Mouse (Mus musculus) MEL (cell line): Measurements from ENCODE around the gene Rprd1b. TPM values are rescaled to one million over a fixed set of nuclear protein-coding genes. Genes with fewer than 3 reads are reported as not detected.

ENCODE experiments used
- DNase-seq: peaks from one replicate; pipeline ENCODE4 v3.0.0; 2011; ENCODE audit warnings: low read depth, low spot score
- H3K27ac ChIP-seq: 2 replicates; pipeline ENCODE4 v1.5.1; 2012; ENCODE audit warnings: low read depth, mild to moderate bottlenecking, control low read depth, low read length, moderate library complexity; ENCODE audit not compliant: control insufficient read depth
- H3K27me3 ChIP-seq, 2 experiments: fragments of 150-350 bp in 1 of 2; sonication (generic) in 1 of 2; 2 replicates each; pipeline ENCODE4 v1.6.1; 2012; ENCODE audit warnings: low read length in 2 of 2, mild to moderate bottlenecking in 2 of 2, improper control_type of control experiment in 1 of 2, moderate library complexity in 1 of 2; ENCODE audit not compliant: insufficient read depth in 2 of 2, control insufficient read depth in 1 of 2
- H3K36me3 ChIP-seq, 2 experiments: 2 replicates each; pipeline ENCODE4 v1.6.1; 2012 to 2014; ENCODE audit warnings: low read length in 2 of 2, improper control_type of control experiment in 1 of 2, inconsistent platforms in 1 of 2, mild to moderate bottlenecking in 1 of 2; ENCODE audit not compliant: insufficient read depth in 2 of 2, control insufficient read depth in 1 of 2
- H3K4me1 ChIP-seq, 2 experiments: fragments of 150-350 bp in 1 of 2; sonication (generic) in 1 of 2; 2 replicates each; pipeline ENCODE4 v1.6.1; 2012; ENCODE audit warnings: low read length in 2 of 2, improper control_type of control experiment in 1 of 2, mild to moderate bottlenecking in 1 of 2; ENCODE audit not compliant: insufficient read depth in 2 of 2, control insufficient read depth in 1 of 2
- H3K4me3 ChIP-seq, 2 experiments: fragments of 150-350 bp in 1 of 2; sonication (generic) in 1 of 2; 2 replicates each; pipeline ENCODE4 v1.5.1; 2012; ENCODE audit warnings: low read depth in 2 of 2, low read length in 2 of 2, mild to moderate bottlenecking in 2 of 2, moderate library complexity in 2 of 2, control low read depth in 1 of 2, improper control_type of control experiment in 1 of 2; ENCODE audit not compliant: control insufficient read depth in 1 of 2, insufficient read depth in 1 of 2
- H3K79me2 ChIP-seq: 2 replicates; pipeline ENCODE4 v1.6.1; 2012; ENCODE audit warnings: mild to moderate bottlenecking, low read length, moderate library complexity; ENCODE audit not compliant: control insufficient read depth, poor library complexity, insufficient read depth
- H3K9ac ChIP-seq: 2 replicates; pipeline ENCODE4 v1.6.1; 2012; ENCODE audit warnings: low read depth, mild to moderate bottlenecking, control low read depth, low read length, moderate library complexity; ENCODE audit not compliant: control insufficient read depth, poor library complexity, severe bottlenecking
- H3K9me3 ChIP-seq: fragments of 150-350 bp; sonication (generic); replicated peaks from 2 replicates; pipeline ENCODE4 v1.6.1; 2012; ENCODE audit warnings: mild to moderate bottlenecking, low read length, improper control_type of control experiment, moderate library complexity; ENCODE audit not compliant: insufficient read depth
- BHLHE40 ChIP-seq: IDR thresholded peaks from 2 replicates; pipeline ENCODE4 v1.6.1; 2012; ENCODE audit warnings: low read depth, mild to moderate bottlenecking, inconsistent platforms, low read length, improper control_type of control experiment, borderline replicate concordance
- CHD1 ChIP-seq: IDR thresholded peaks from 2 replicates; pipeline ENCODE4 v1.6.1; 2012; ENCODE audit warnings: low read depth, mild to moderate bottlenecking, inconsistent platforms, low read length, improper control_type of control experiment
- CHD2 ChIP-seq: IDR thresholded peaks from 2 replicates; pipeline ENCODE4 v1.6.1; 2011; ENCODE audit warnings: low read length, improper control_type of control experiment
- EP300 ChIP-seq, 2 experiments: IDR thresholded peaks; 2 replicates each; pipeline ENCODE4 v1.6.1; 2011; ENCODE audit warnings: improper control_type of control experiment in 2 of 2, low read length in 2 of 2, low read depth in 1 of 2, mild to moderate bottlenecking in 1 of 2
- ETS1 ChIP-seq: IDR thresholded peaks from 2 replicates; pipeline ENCODE4 v1.6.1; 2012; ENCODE audit warnings: low read depth, mild to moderate bottlenecking, inconsistent platforms, low read length, improper control_type of control experiment, moderate library complexity
- GABPA ChIP-seq: IDR thresholded peaks from 2 replicates; pipeline ENCODE4 v1.6.1; 2012; ENCODE audit warnings: low read depth, mild to moderate bottlenecking, inconsistent platforms, low read length, improper control_type of control experiment, moderate library complexity
- GATA1 ChIP-seq: IDR thresholded peaks from 2 replicates; pipeline ENCODE4 v1.6.1; 2011; ENCODE audit warnings: low read depth, low read length, improper control_type of control experiment
- JUND ChIP-seq: IDR thresholded peaks from 2 replicates; pipeline ENCODE4 v1.6.1; 2011; ENCODE audit warnings: low read depth, mild to moderate bottlenecking, improper control_type of control experiment, low read length
- KAT2A ChIP-seq: conservative IDR thresholded peaks from 2 replicates; pipeline ENCODE4 v1.6.1; 2012; ENCODE audit warnings: low read depth, low read length, improper control_type of control experiment, inconsistent platforms
- MAFK ChIP-seq: IDR thresholded peaks from 2 replicates; pipeline ENCODE4 v1.6.1; 2011; ENCODE audit warnings: low read depth, mild to moderate bottlenecking, low read length, improper control_type of control experiment, borderline replicate concordance
- MYC ChIP-seq: IDR thresholded peaks from 2 replicates; pipeline ENCODE4 v1.6.1; 2011; ENCODE audit warnings: low read depth, mild to moderate bottlenecking, low read length, improper control_type of control experiment, moderate library complexity
- POLR2A ChIP-seq, 2 experiments: IDR thresholded peaks; 2 replicates each; pipeline ENCODE4 v1.6.1; 2011 to 2012; ENCODE audit warnings: low read length in 2 of 2, mild to moderate bottlenecking in 2 of 2, control low read depth in 1 of 2, improper control_type of control experiment in 1 of 2, low read depth in 1 of 2, moderate library complexity in 1 of 2; ENCODE audit not compliant: control insufficient read depth in 1 of 2, insufficient read depth in 1 of 2, poor library complexity in 1 of 2
- POLR2AphosphoS2 ChIP-seq: IDR thresholded peaks from 2 replicates; pipeline ENCODE4 v1.6.1; 2011; ENCODE audit warnings: low read length, improper control_type of control experiment
- RAD21 ChIP-seq: IDR thresholded peaks from 2 replicates; pipeline ENCODE4 v1.6.1; 2011; ENCODE audit warnings: mild to moderate bottlenecking, low read depth, low read length, improper control_type of control experiment
- SIN3A ChIP-seq: IDR thresholded peaks from 2 replicates; pipeline ENCODE4 v1.6.1; 2012; ENCODE audit warnings: low read length, improper control_type of control experiment, inconsistent platforms
- TAL1 ChIP-seq: IDR thresholded peaks from 2 replicates; pipeline ENCODE4 v1.6.1; 2012; ENCODE audit warnings: mild to moderate bottlenecking, inconsistent platforms, low read length, moderate library complexity, mixed read lengths
- TCF12 ChIP-seq: IDR thresholded peaks from 2 replicates; pipeline ENCODE4 v1.6.1; 2014; ENCODE audit warnings: low read depth, mild to moderate bottlenecking, inconsistent platforms, low read length, improper control_type of control experiment, moderate library complexity
- USF2 ChIP-seq, 2 experiments: IDR thresholded peaks; 2 replicates each; pipeline ENCODE4 v1.6.1; 2011 to 2012; ENCODE audit warnings: improper control_type of control experiment in 2 of 2, low read length in 2 of 2, borderline replicate concordance in 1 of 2, inconsistent platforms in 1 of 2, low read depth in 1 of 2, mild to moderate bottlenecking in 1 of 2; ENCODE audit not compliant: insufficient read depth in 1 of 2
- polyA plus RNA-seq, 2 experiments: library from polyadenylated mRNA; stranded (reverse) in 1 of 2; unstranded in 1 of 2; fragments of >175 nt in 1 of 2; fragments of >200 nt in 1 of 2; gene quantifications; 2 replicates each; pipeline versions ENCODE4 v1.2.1 to v1.2.4; 2012; ENCODE audit warnings: low replicate concordance in 2 of 2, low read depth in 1 of 2; ENCODE audit not compliant: insufficient read length in 2 of 2, insufficient read depth in 1 of 2, missing spikeins in 1 of 2
- total RNA-seq: library from RNA; depleted of rRNA; stranded (reverse); fragments of 300-350 nt; gene quantifications from 2 replicates; pipeline ENCODE4 v1.2.3, GENCODE M21; 2012

The Rprd1b gene
- total and polyA plus RNA-seq, 3 experiments, result 14.2 to 35.1 TPM; not detected in 1

GRCm38 (mm10) chr2:158143816-158144215, 115.5 kb downstream of the Rprd1b start:
- TF ChIP-seq JUND (no peak), CHD2 (no peak), MYC (no peak), RAD21 (no peak), POLR2AphosphoS2 (no peak), EP300 (IDR thresholded peaks at IDR 0.05; ENCODE audit: low read depth in 1 of 2, low read length in 2 of 2) (no peak), MAFK (no peak), GABPA (no peak), USF2 (IDR thresholded peaks at IDR 0.05; ENCODE audit: borderline replicate concordance in 1 of 2, insufficient read depth in 1 of 2, low read depth in 1 of 2, low read length in 2 of 2) (no peak)
- Histone ChIP-seq H3K9ac (no peak overlapping the region), H3K9me3 (no peaks in the 10 kb centered on the region), H3K27me3 (no peaks in the 10 kb centered on the region), H3K79me2 (no peaks in the 10 kb centered on the region), H3K4me3 (no peak overlapping the region), H3K27ac (no peak overlapping the region), H3K36me3 (peaks cover 0 to 18% of the 10 kb centered on the region in 2 experiments; a peak in 2 of 4 replicates), H3K4me1 (peaks cover 19 to 44% of the 10 kb centered on the region in 2 experiments)
- DNase-seq, result no peak

GRCm38 (mm10) chr2:158144263-158144662, 116.0 kb downstream of the Rprd1b start:
- H3K4me3 ChIP-seq, result no peak overlapping the region

GRCm38 (mm10) chr2:158144750-158145527, 116.6 kb downstream of the Rprd1b start:
- H3K4me1 ChIP-seq, result peaks cover 19 to 44% of the 10 kb centered on the region in 2 experiments
- no peaks in the 10 kb centered on the region for H3K79me2 ChIP-seq
- no peak overlapping the region for H3K9ac ChIP-seq
- no peak for TF ChIP-seq BHLHE40
- TF ChIP-seq GATA1, result no peak
- TF ChIP-seq JUND, result no peak
- TF ChIP-seq POLR2A (IDR thresholded peaks at IDR 0.05; ENCODE audit: control insufficient read depth in 1 of 2, insufficient read depth in 1 of 2, low read depth in 1 of 2, low read length in 2 of 2, poor library complexity in 1 of 2), result no peak
- no peak for TF ChIP-seq TCF12
- no peak for TF ChIP-seq CHD1
- no peak for TF ChIP-seq GABPA
- TF ChIP-seq MYC, result no peak
- no peak for TF ChIP-seq TAL1
- no peak for TF ChIP-seq SIN3A
- no peak for TF ChIP-seq USF2 (IDR thresholded peaks at IDR 0.05; ENCODE audit: borderline replicate concordance in 1 of 2, insufficient read depth in 1 of 2, low read depth in 1 of 2, low read length in 2 of 2)
- TF ChIP-seq KAT2A, result no peak
- no peaks in the 10 kb centered on the region for H3K9me3 ChIP-seq
- H3K4me3 ChIP-seq, result no peak overlapping the region
- peaks cover 0 to 18% of the 10 kb centered on the region in 2 experiments; a peak in 2 of 4 replicates for H3K36me3 ChIP-seq
- no peak overlapping the region for H3K27ac ChIP-seq
- no peaks in the 10 kb centered on the region for H3K27me3 ChIP-seq
- DNase-seq, result no peak

More at GRCm38 (mm10) chr2:158144263-158144662, 116.0 kb downstream of the Rprd1b start:
- peaks cover 19 to 44% of the 10 kb centered on the region in 2 experiments for H3K4me1 ChIP-seq
- no peaks in the 10 kb centered on the region for H3K79me2 ChIP-seq
- no peaks in the 10 kb centered on the region for H3K9me3 ChIP-seq
- H3K9ac ChIP-seq, result no peak overlapping the region
- peaks cover 0 to 18% of the 10 kb centered on the region in 2 experiments; a peak in 2 of 4 replicates for H3K36me3 ChIP-seq
- TF ChIP-seq CHD2, result no peak
- TF ChIP-seq ETS1, result peak; percentile 89
- peak; percentile 31; the same call in 1 of the 2 replicates for TF ChIP-seq SIN3A
- peak; percentile 33 for DNase-seq
- no peaks in the 10 kb centered on the region for H3K27me3 ChIP-seq
- H3K27ac ChIP-seq, result no peak overlapping the region
